Mouse (Mus musculus) myocyte (in vitro differentiated cells): ENCODE measurements at regions not wholly inside any gene's neighbourhood (a gene's known extent, or its start where the extent isn't known, plus 50 kb on each side); places are given as distances from the start of the nearest gene placed in this dataset.

Experiments
- H3K27me3 ChIP-seq: one replicate; pipeline ENCODE4 v1.6.1; 2011; ENCODE audit not compliant: control insufficient read depth, insufficient read depth, insufficient read length
- H3K36me3 ChIP-seq: one replicate; pipeline ENCODE4 v1.6.1; 2011; ENCODE audit not compliant: control insufficient read depth, insufficient read depth
- H3K4me2 ChIP-seq: one replicate; pipeline ENCODE4 v1.6.1; 2011; ENCODE audit warnings: low read depth, control low read depth
- H3K4me3 ChIP-seq: one replicate; pipeline ENCODE4 v1.5.1; 2011; ENCODE audit warnings: mild to moderate bottlenecking, control low read depth, moderate library complexity
- H3K79me2 ChIP-seq: one replicate; pipeline ENCODE4 v1.6.1; 2011; ENCODE audit not compliant: control insufficient read depth, insufficient read depth
- H3ac ChIP-seq: one replicate; pipeline ENCODE4 v1.6.1; 2011; ENCODE audit not compliant: control insufficient read depth, insufficient read length
- CEBPB ChIP-seq: IDR thresholded peaks from 2 replicates; pipeline ENCODE4 v1.6.1; 2011; ENCODE audit warnings: mild to moderate bottlenecking, moderate library complexity; ENCODE audit not compliant: poor library complexity, insufficient read depth, severe bottlenecking
- E2F4 ChIP-seq: IDR thresholded peaks from one replicate; pipeline ENCODE4 v1.6.1; 2011; ENCODE audit warnings: mild to moderate bottlenecking, control low read depth, moderate library complexity; ENCODE audit not compliant: insufficient read depth
- MAX ChIP-seq: IDR thresholded peaks from one replicate; pipeline ENCODE4 v1.6.1; 2011; ENCODE audit warnings: low read depth, mild to moderate bottlenecking, control low read depth
- MYOD1 ChIP-seq, 3 experiments: IDR thresholded peaks; one replicate each; pipeline ENCODE4 v1.6.1; 2011; ENCODE audit warnings: control low read depth in 2 of 3, low read depth in 2 of 3, mild to moderate bottlenecking in 2 of 3, moderate library complexity in 1 of 3; ENCODE audit not compliant: insufficient read length in 2 of 3, control insufficient read depth in 1 of 3
- MYOG ChIP-seq, 3 experiments: IDR thresholded peaks; one replicate each; pipeline ENCODE4 v1.6.1; 2011; ENCODE audit warnings: control low read depth in 2 of 3, low read depth in 2 of 3, mild to moderate bottlenecking in 2 of 3; ENCODE audit not compliant: insufficient read length in 2 of 3, control insufficient read depth in 1 of 3, insufficient read depth in 1 of 3
- POLR2A ChIP-seq: IDR thresholded peaks from one replicate; pipeline ENCODE4 v1.6.1; 2011; ENCODE audit warnings: low read depth, mild to moderate bottlenecking, control low read depth, moderate library complexity; ENCODE audit not compliant: insufficient read length
- POLR2AphosphoS2 ChIP-seq: IDR thresholded peaks from one replicate; pipeline ENCODE4 v1.6.1; 2011; ENCODE audit warnings: low read depth, control low read depth; ENCODE audit not compliant: insufficient read length
- REST ChIP-seq: IDR thresholded peaks from one replicate; pipeline ENCODE4 v1.6.1; 2011; ENCODE audit warnings: mild to moderate bottlenecking, control low read depth, moderate library complexity; ENCODE audit not compliant: insufficient read depth, insufficient read length
- SRF ChIP-seq: IDR thresholded peaks from one replicate; pipeline ENCODE4 v1.6.1; 2011; ENCODE audit warnings: low read depth; ENCODE audit not compliant: control insufficient read depth, insufficient read length
- TCF12 ChIP-seq: IDR thresholded peaks from one replicate; pipeline ENCODE4 v1.6.1; 2011; ENCODE audit warnings: mild to moderate bottlenecking, control low read depth; ENCODE audit not compliant: poor library complexity, insufficient read depth, severe bottlenecking
- TCF3 ChIP-seq: IDR thresholded peaks from one replicate; pipeline ENCODE4 v1.6.1; 2011; ENCODE audit warnings: low read depth, control low read depth; ENCODE audit not compliant: insufficient read length
- USF1 ChIP-seq: IDR thresholded peaks from one replicate; pipeline ENCODE4 v1.6.1; 2011; ENCODE audit warnings: low read depth, mild to moderate bottlenecking, control low read depth, moderate library complexity

DNA sequence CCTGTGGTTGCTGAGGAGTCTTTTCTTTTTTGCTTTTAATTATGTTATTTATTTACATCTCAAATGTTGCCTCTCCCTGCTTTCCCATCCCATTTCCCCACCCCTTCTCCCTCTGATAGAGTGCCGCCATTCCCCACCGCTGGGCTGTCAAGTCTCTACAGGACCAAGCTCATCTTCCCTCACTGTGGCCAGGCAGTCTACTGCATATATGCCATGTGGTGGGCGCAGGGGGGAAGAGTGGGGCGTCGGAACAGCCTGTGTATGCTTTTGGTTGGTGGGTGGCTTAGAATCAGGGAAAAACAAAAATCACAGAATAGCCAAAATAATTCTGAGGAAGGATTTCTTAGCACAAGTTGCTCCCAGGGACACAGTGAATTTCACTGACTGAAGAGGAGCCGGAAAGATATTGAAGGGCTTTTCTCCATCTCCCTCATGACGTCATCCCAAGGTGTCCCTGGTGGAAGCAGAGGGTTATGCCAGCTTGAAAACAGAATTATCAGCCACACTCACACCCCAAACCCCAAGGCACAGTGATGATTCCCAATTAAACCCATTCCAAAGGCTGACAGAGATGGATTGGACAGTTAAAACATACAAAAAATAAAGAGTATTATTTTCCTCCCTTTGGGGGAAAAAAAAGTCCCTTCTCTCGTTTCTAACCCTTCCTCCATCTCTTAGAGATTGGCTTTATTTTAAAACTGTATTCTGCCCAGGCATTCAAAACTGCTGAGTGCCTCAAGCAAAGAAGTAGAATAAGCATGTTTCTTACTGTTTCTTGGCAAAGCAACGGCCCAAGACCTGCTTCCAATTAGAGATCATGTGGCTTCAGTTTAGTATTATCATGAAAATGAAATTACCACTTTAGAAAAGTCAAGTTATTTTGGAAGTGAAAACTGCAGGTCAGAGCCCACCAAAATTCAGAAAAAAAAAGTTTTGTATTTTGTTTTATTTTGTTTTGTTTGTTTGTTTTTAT lies 232.0 kb downstream of the Clic5 start:
- H3K36me3 ChIP-seq: no peaks in the 10 kb centered on the region
- TF ChIP-seq POLR2A: no peak
- H3K27me3 ChIP-seq: no peaks in the 10 kb centered on the region
- H3ac ChIP-seq: no peak overlapping the region
- no peaks in the 10 kb centered on the region for H3K79me2 ChIP-seq
- H3K4me2 ChIP-seq: no peak overlapping the region
- H3K4me3 ChIP-seq: no peak overlapping the region

DNA sequence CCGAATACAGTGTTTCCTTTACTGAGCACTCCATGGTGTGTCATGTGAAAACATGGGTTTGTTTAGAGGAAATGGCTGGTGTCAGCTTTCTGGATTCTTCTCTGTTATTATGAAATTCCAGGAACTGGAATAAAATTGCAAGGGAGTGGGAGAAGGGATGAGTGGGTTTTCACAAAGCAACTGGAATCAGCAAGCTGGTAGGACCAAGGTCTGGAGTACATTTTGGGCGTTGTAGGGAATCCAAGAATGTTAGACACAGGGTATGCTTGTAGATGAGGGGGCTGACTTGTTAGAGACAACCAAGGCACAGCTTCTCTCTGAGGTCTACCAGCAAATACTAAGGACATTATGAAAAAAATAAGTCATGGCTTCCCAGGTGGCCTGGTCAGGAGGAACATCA lies 233.8 kb downstream of the Clic5 start:
- Histone ChIP-seq H3K4me3 (no peak overlapping the region), H3K27me3 (no peaks in the 10 kb centered on the region), H3K79me2 (no peaks in the 10 kb centered on the region), H3ac (no peak overlapping the region), H3K4me2 (no peak overlapping the region), H3K36me3 (no peaks in the 10 kb centered on the region)
- TF ChIP-seq POLR2A (no peak), MYOG (IDR thresholded peaks at IDR 0.05; ENCODE audit: control insufficient read depth in 1 of 3, insufficient read depth in 1 of 3, insufficient read length in 2 of 3, low read depth in 2 of 3) (no peak), SRF (no peak), TCF12 (no peak), POLR2AphosphoS2 (no peak), CEBPB (no peak), TCF3 (no peak), MYOD1 (IDR thresholded peaks at IDR 0.05; ENCODE audit: control insufficient read depth in 1 of 3, insufficient read length in 2 of 3, low read depth in 2 of 3) (no peak), REST (no peak), E2F4 (no peak), MAX (no peak), USF1 (no peak)

DNA sequence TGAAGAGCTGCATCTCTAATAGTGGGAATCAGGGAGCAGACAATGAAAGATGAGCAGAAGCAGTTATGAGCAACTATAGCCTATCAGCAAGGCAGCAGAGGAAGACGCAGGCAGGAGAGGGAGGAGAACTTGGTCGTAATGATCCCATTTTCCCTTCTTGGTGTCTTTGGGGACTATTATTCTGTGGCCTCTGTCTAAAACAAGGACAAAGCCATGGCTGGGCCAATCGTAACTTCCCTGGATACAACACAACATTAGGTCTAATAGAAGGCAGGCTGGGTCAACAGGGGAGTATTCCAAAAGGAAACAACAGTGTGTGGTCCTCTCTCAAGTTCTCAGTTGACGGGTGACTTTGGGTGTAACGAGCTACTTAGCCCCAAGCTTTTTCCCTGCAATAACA lies 234.5 kb downstream of the Clic5 start:
- Histone ChIP-seq H3ac (no peak overlapping the region), H3K4me3 (no peak overlapping the region), H3K27me3 (no peaks in the 10 kb centered on the region), H3K4me2 (no peak overlapping the region), H3K79me2 (no peaks in the 10 kb centered on the region), H3K36me3 (no peaks in the 10 kb centered on the region)
- TF ChIP-seq E2F4 (no peak), POLR2A (no peak), TCF12 (no peak), POLR2AphosphoS2 (no peak), REST (no peak), CEBPB (no peak), MYOG (IDR thresholded peaks at IDR 0.05; ENCODE audit: control insufficient read depth in 1 of 3, insufficient read depth in 1 of 3, insufficient read length in 2 of 3, low read depth in 2 of 3) (no peak), SRF (no peak), MAX (no peak), MYOD1 (IDR thresholded peaks at IDR 0.05; ENCODE audit: control insufficient read depth in 1 of 3, insufficient read length in 2 of 3, low read depth in 2 of 3) (no peak), TCF3 (no peak)

DNA sequence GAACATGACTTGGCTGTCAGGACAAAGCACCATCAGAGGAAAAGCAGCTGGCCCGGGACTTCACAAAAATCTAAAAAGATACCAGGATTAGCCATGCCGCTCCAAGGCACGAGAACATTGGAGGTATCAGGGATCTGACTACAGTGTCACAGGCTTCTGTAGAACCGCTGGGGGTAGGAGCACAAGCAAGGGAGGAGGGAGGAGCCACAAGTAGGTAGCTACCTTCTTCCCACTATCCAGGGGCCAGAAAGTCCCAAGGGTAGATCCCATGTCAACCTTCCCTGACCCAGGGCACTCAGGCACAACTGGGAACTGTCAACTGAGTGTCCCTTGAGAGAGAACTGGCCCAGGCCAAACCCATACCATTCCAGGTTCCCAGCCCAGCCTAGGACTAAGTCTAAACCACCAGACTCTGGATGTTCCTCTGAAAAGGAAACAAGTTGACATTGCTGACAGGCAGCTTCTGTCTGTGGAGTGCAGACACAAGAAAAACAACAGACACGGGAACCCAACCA lies 235.1 kb downstream of the Clic5 start:
- TF ChIP-seq REST (no peak), POLR2AphosphoS2 (no peak), MAX (no peak), CEBPB (no peak), MYOD1 (IDR thresholded peaks at IDR 0.05; ENCODE audit: control insufficient read depth in 1 of 3, insufficient read length in 2 of 3, low read depth in 2 of 3) (no peak), SRF (no peak), E2F4 (no peak), MYOG (IDR thresholded peaks at IDR 0.05; ENCODE audit: control insufficient read depth in 1 of 3, insufficient read depth in 1 of 3, insufficient read length in 2 of 3, low read depth in 2 of 3) (no peak), TCF12 (no peak), TCF3 (no peak), POLR2A (no peak), USF1 (no peak)
- Histone ChIP-seq H3K27me3 (no peaks in the 10 kb centered on the region), H3K79me2 (no peaks in the 10 kb centered on the region)

DNA sequence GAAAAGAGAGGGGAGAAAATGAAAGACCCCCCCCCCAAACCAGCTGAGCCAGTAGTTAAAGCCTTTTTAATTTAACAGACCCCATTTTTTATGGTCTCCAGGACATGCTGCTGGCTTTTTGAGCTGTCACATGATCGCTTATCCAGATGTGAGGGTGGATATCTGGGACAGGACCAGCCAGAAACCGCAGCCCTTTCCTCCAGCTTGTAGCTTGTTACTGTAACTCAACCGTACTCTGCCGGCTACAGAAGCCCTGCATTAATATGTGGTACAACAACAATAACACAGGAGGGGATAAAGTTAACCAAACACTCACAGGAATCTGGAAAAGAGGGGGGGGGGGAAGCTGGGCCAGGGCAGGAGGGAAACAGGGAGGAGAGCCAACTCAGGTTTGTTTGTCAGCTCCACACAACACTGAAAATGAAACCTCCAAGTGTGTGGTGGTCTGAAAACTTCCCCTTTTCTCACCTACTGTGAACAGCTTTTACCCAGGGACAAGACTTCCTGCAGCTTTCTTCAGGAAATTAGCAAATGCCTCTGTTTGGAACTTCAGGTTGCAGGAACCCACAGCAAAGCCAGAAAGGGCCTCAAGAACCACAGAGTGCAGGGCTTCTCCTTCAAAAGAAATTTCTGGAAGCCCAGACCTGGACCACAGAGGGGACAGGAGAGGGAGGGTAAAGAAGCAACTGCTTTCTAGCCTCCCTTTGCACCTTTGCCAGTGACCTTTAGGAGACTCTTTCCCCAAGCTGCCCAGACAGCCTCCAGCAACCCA lies 244.3 kb downstream of the Clic5 start:
- Histone ChIP-seq H3ac (no peak overlapping the region), H3K79me2 (no peaks in the 10 kb centered on the region), H3K4me3 (no peak overlapping the region), H3K27me3 (no peaks in the 10 kb centered on the region), H3K36me3 (no peaks in the 10 kb centered on the region), H3K4me2 (peak overlapping the region; percentile 54)
- no peak for TF ChIP-seq TCF3
- TF ChIP-seq CEBPB: no peak

More for the DNA sequence above, 235.1 kb downstream of the Clic5 start:
- no peak overlapping the region for H3ac ChIP-seq
- no peaks in the 10 kb centered on the region for H3K36me3 ChIP-seq
- H3K4me2 ChIP-seq: no peak overlapping the region
- no peak overlapping the region for H3K4me3 ChIP-seq
